In genomic region chr11:117394230-117395137, GRCm38 (mm10) we compare ENCODE assay signal across 8 mouse cellular contexts.
DNase-seq lines count a peak whose midpoint lies in the region; ATAC-seq lines count a peak whose summit lies in the region.

No protein-coding gene starts in this region.

- peaks cover 23% of the 10 kb centered on the region for H3K4me1 ChIP-seq in lung, embryonic 15.5 days
- peaks cover 28% of the 10 kb centered on the region for H3K4me1 ChIP-seq in embryonic facial prominence, embryonic 12.5 days
- H3K4me1 ChIP-seq in limb, embryonic 12.5 days (replicated peaks) = peaks cover 31% of the 10 kb centered on the region

- no peak overlapping the region for H3K9ac ChIP-seq in lung, embryonic 15.5 days
- peak overlapping the region; percentile 22; the same call in 1 of the 2 replicates for H3K9ac ChIP-seq in embryonic facial prominence, embryonic 12.5 days
- H3K9ac ChIP-seq in limb, embryonic 12.5 days (replicated peaks) = peak overlapping the region; percentile 47

- peak overlapping the region; percentile 37 for H3K4me2 ChIP-seq in lung, embryonic 15.5 days
- peak overlapping the region; percentile 67 for H3K4me2 ChIP-seq in embryonic facial prominence, embryonic 12.5 days (replicated peaks)
- peak overlapping the region; percentile 68 for H3K4me2 ChIP-seq in limb, embryonic 12.5 days

- no peaks in the 10 kb centered on the region for H3K36me3 ChIP-seq in lung, embryonic 15.5 days
- H3K36me3 ChIP-seq in embryonic facial prominence, embryonic 12.5 days = no peaks in the 10 kb centered on the region
- H3K36me3 ChIP-seq in limb, embryonic 12.5 days = no peaks in the 10 kb centered on the region

- no peak overlapping the region for H3K27ac ChIP-seq in lung, embryonic 15.5 days
- no peak overlapping the region for H3K27ac ChIP-seq in embryonic facial prominence, embryonic 12.5 days
- no peak overlapping the region for H3K27ac ChIP-seq in limb, embryonic 12.5 days

- H3K4me3 ChIP-seq in lung, embryonic 15.5 days = no peak overlapping the region
- H3K4me3 ChIP-seq in embryonic facial prominence, embryonic 12.5 days = peak overlapping the region; percentile 32
- peak overlapping the region; percentile 39 for H3K4me3 ChIP-seq in limb, embryonic 12.5 days (replicated peaks)

- no peak for DNase-seq in lung, postnatal 4 days
- DNase-seq in induced T-regulatory cell, adult 2 months (ENCODE audit: low read depth) = peak; percentile 28
- DNase-seq in right cerebral cortex, postnatal 36 days (ENCODE audit: low spot score in 2 of 2) = peak; percentile 62 to 69
- DNase-seq in T-cell, adult 2 months (ENCODE audit: low spot score) = no peak
- DNase-seq in urinary bladder, postnatal 14 days (ENCODE audit: low spot score) = no peak

- ATAC-seq in lung, embryonic 15.5 days (ENCODE audit: borderline replicate concordance, extremely low read depth, low FRiP score, low TSS enrichment) = no peak
- ATAC-seq in embryonic facial prominence, embryonic 12.5 days (ENCODE audit: insufficient number of reproducible peaks, insufficient read depth, low FRiP score, low TSS enrichment) = no peak
- ATAC-seq in limb, embryonic 12.5 days (ENCODE audit: insufficient number of reproducible peaks, insufficient read depth, low FRiP score, low TSS enrichment, low read depth) = no peak

- 1% methylated on average over 34 of the region's 34 CpGs for WGBS in lung, embryonic 15.5 days
- 1% methylated on average over 34 of the region's 34 CpGs for WGBS in embryonic facial prominence, embryonic 12.5 days
- under 1% methylated on average over 34 of the region's 34 CpGs for WGBS in limb, embryonic 12.5 days

- H3K27me3 ChIP-seq in lung, embryonic 15.5 days = peaks cover 45% of the 10 kb centered on the region
- H3K27me3 ChIP-seq in embryonic facial prominence, embryonic 12.5 days = 0 out of 2 replicates have a peak, but pooled peaks cover 3% of the 10 kb centered on the region
- peaks cover 59% of the 10 kb centered on the region for H3K27me3 ChIP-seq in limb, embryonic 12.5 days

- H3K9me3 ChIP-seq in lung, embryonic 15.5 days = no peaks in the 10 kb centered on the region
- no peaks in the 10 kb centered on the region for H3K9me3 ChIP-seq in embryonic facial prominence, embryonic 12.5 days
- H3K9me3 ChIP-seq in limb, embryonic 12.5 days = no peaks in the 10 kb centered on the region

Comparison
In these comparisons a context has a peak if more than half of its experiments do, and no peak if none do; other contexts are left out.
1. DNase-seq: peak in induced T-regulatory cell, adult 2 months (single experiment) and right cerebral cortex, postnatal 36 days (2 of 2); none in lung, postnatal 4 days (0 of 2), T-cell, adult 2 months (single experiment) and urinary bladder, postnatal 14 days (single experiment).
2. Peak in every context shown above with its lines, with median percentiles within 50 percentile points of each other: H3K4me2 ChIP-seq.